Mouse (Mus musculus) liver, postnatal 0 days (tissue): Measurements from ENCODE around the gene Fgfr3.

Experiments
- CTCF ChIP-seq: sonication (generic); IDR thresholded peaks from 2 replicates; pipeline ENCODE4 v1.5.1; 2016; ENCODE audit warnings: antibody characterized with exemption, low read depth
- EP300 ChIP-seq: IDR thresholded peaks from 2 replicates; pipeline ENCODE4 v1.6.1; 2016; ENCODE audit warnings: antibody characterized with exemption, low read depth, mild to moderate bottlenecking

GRCm38 (mm10) chr5:33736230-33736629 is 14.8 kb downstream of the Fgfr3 start:
- TF ChIP-seq CTCF (no peak), EP300 (no peak)
